Mouse (Mus musculus) layer of hippocampus, adult 2 months (tissue): ENCODE data around the gene Crybg3. TPM values are rescaled to one million over a fixed set of nuclear protein-coding genes. Genes with fewer than 3 reads are reported as not detected.

Source experiments
- DNase-seq, 2 experiments: peaks; one replicate each; pipeline ENCODE4 v3.0.0; 2022; ENCODE audit warnings: low spot score in 2 of 2
- H3K27ac ChIP-seq: fragments of 200-600 bp; 2 replicates; pipeline ENCODE4 v1.8.1; 2022
- H3K4me3 ChIP-seq: fragments of 200-600 bp; 2 replicates; pipeline ENCODE4 v1.8.1; 2022; ENCODE audit warnings: mild to moderate bottlenecking
- CTCF ChIP-seq: fragments of 200-600 bp; conservative IDR thresholded peaks from 2 replicates; pipeline ENCODE4 v1.8.1; 2022; ENCODE audit warnings: antibody characterized with exemption, mild to moderate bottlenecking, moderate library complexity
- long read RNA-seq, 2 experiments: library from polyadenylated mRNA; stranded (forward); transcript quantifications; one replicate each; pipeline ENCODE4 v2.0.0; 2021; ENCODE audit warnings: borderline mapping rate in 2 of 2
- total RNA-seq, 2 experiments: library from RNA; stranded (reverse); gene quantifications; 2 replicates each; pipeline ENCODE4 v1.2.3; 2021

Gene Crybg3
- total RNA-seq: 1 to 10 TPM; 3.8 to 4.8 TPM
- long read RNA-seq, experiment 1, full-length matches to known transcripts: 2 of 3 reads
- long read RNA-seq, experiment 1, partial matches to known transcripts: 0 of 3 reads
- long read RNA-seq, experiment 1, other reads (novel, unspliced or antisense): 1 of 3 reads
- long read RNA-seq, experiment 2, partial matches to known transcripts: 2 of 2 reads
- long read RNA-seq, experiment 2, other reads (novel, unspliced or antisense): 0 of 2 reads

- Histone ChIP-seq H3K27ac (peak within 1 kb of the TSS; percentile 69), H3K4me3 (peak within 1 kb of the TSS; percentile 80)
- DNase-seq: peak; percentile 37 to 47
- peak; percentile 38; the same call in 1 of the 2 replicates for TF ChIP-seq CTCF
Measured at GRCm38 (mm10) chr16:59600311-59601251, at the start of gene Crybg3. TSS of gene Crybg3 (minus strand) at chr16:59600979.

GRCm38 (mm10) chr16:59643766-59644165, 43.0 kb upstream of the Crybg3 start:
- DNase-seq: no peak
- TF ChIP-seq CTCF: no peak
- no peak overlapping the region for H3K4me3 ChIP-seq

GRCm38 (mm10) chr16:59639985-59640384, 39.2 kb upstream of the Crybg3 start:
- H3K4me3 ChIP-seq: peak overlapping the region; percentile 79

More at GRCm38 (mm10) chr16:59643766-59644165, 43.0 kb upstream of the Crybg3 start:
- no peak overlapping the region for H3K27ac ChIP-seq

GRCm38 (mm10) chr16:59639102-59639691, 38.4 kb upstream of the Crybg3 start, which contains the start of gene Arl6:
TSS of gene Arl6 (minus strand) at chr16:59639391.
- TF ChIP-seq CTCF: 0 out of 2 replicates have a peak, but pooled peaks have one; percentile 13
- Histone ChIP-seq H3K4me3 (peak within 1 kb of the TSS; percentile 79), H3K27ac (peak within 1 kb of the TSS; percentile 99)
- DNase-seq: peak; percentile 94 to 95

More at GRCm38 (mm10) chr16:59639985-59640384, 39.2 kb upstream of the Crybg3 start:
- TF ChIP-seq CTCF: no peak
- peak overlapping the region; percentile 99 for H3K27ac ChIP-seq
- DNase-seq: no peak

- TF ChIP-seq CTCF: no peak
- Histone ChIP-seq H3K4me3 (no peak overlapping the region), H3K27ac (no peak overlapping the region)
- no peak for DNase-seq
Measured at GRCm38 (mm10) chr16:59634598-59634997, 33.8 kb upstream of the Crybg3 start.

GRCm38 (mm10) chr16:59621554-59621953, 20.8 kb upstream of the Crybg3 start:
- Histone ChIP-seq H3K4me3 (no peak overlapping the region), H3K27ac (no peak overlapping the region)
- DNase-seq: no peak
- TF ChIP-seq CTCF: no peak

GRCm38 (mm10) chr16:59617167-59617566, 16.4 kb upstream of the Crybg3 start:
- TF ChIP-seq CTCF: peak; percentile 91
- no peak overlapping the region for H3K27ac ChIP-seq
- H3K4me3 ChIP-seq: no peak overlapping the region
- DNase-seq: peak; percentile 39 to 41

- Histone ChIP-seq H3K27ac (no peak overlapping the region), H3K4me3 (no peak overlapping the region)
- no peak for DNase-seq
- TF ChIP-seq CTCF: no peak
Measured at GRCm38 (mm10) chr16:59615675-59616074, 14.9 kb upstream of the Crybg3 start.

- Histone ChIP-seq H3K27ac (no peak overlapping the region), H3K4me3 (no peak overlapping the region)
- no peak for TF ChIP-seq CTCF
- no peak for DNase-seq
Measured at GRCm38 (mm10) chr16:59610750-59611149, 10.0 kb upstream of the Crybg3 start.

GRCm38 (mm10) chr16:59604078-59604781, 3.5 kb upstream of the Crybg3 start:
- TF ChIP-seq CTCF: no peak
- peak overlapping the region; percentile 40 for H3K4me3 ChIP-seq
- H3K27ac ChIP-seq: no peak overlapping the region
- DNase-seq: no peak

- peak overlapping the region; percentile 80 for H3K4me3 ChIP-seq
- DNase-seq: no peak
- peak overlapping the region; percentile 69 for H3K27ac ChIP-seq
- no peak for TF ChIP-seq CTCF
Measured at GRCm38 (mm10) chr16:59599411-59600265, 1.1 kb downstream of the Crybg3 start.
